Mouse (Mus musculus) ES-E14 (cell line): ENCODE results near the gene Tmem253. TPM values are rescaled to one million over a fixed set of nuclear protein-coding genes. Genes with fewer than 3 reads are reported as not detected.

Experiments used
- DNase-seq: peaks from one replicate; pipeline ENCODE4 v3.0.0-alpha.2; 2013; ENCODE audit warnings: low read depth, low spot score
- H3K27ac ChIP-seq: 2 replicates; pipeline ENCODE4 v1.5.1; 2012; ENCODE audit warnings: low read depth, mild to moderate bottlenecking, low read length, moderate library complexity, mixed read lengths; ENCODE audit not compliant: poor library complexity, insufficient read depth, severe bottlenecking
- H3K36me3 ChIP-seq: 2 replicates; pipeline ENCODE4 v1.6.1; 2012; ENCODE audit warnings: mild to moderate bottlenecking, low read length, moderate library complexity, mixed read lengths; ENCODE audit not compliant: control insufficient read depth, poor library complexity, insufficient read depth, severe bottlenecking
- H3K4me1 ChIP-seq, 2 experiments: fragments of 150-350 bp in 1 of 2; sonication (generic) in 1 of 2; 2 replicates each; pipeline ENCODE4 v1.6.1; 2012; ENCODE audit warnings: low read length in 2 of 2, mild to moderate bottlenecking in 1 of 2, mixed read lengths in 1 of 2; ENCODE audit not compliant: control insufficient read depth in 2 of 2, insufficient read depth in 2 of 2, poor library complexity in 1 of 2
- H3K4me3 ChIP-seq, 2 experiments: fragments of 150-350 bp in 1 of 2; sonication (generic) in 1 of 2; 2 replicates each; pipeline ENCODE4 v1.5.1; 2012; ENCODE audit warnings: low read length in 2 of 2, low read depth in 1 of 2, mild to moderate bottlenecking in 1 of 2, mixed read lengths in 1 of 2; ENCODE audit not compliant: insufficient read depth in 1 of 2, poor library complexity in 1 of 2, severe bottlenecking in 1 of 2
- H3K9ac ChIP-seq: 2 replicates; pipeline ENCODE4 v1.6.1; 2012; ENCODE audit warnings: low read depth, mild to moderate bottlenecking, low read length, mixed read lengths; ENCODE audit not compliant: poor library complexity, insufficient read depth, severe bottlenecking
- H3K9me3 ChIP-seq: fragments of 150-350 bp; sonication (generic); 2 replicates; pipeline ENCODE4 v1.6.1; 2012; ENCODE audit warnings: low read depth, mild to moderate bottlenecking, low read length; ENCODE audit not compliant: control insufficient read depth, insufficient read depth
- CHD2 ChIP-seq: IDR thresholded peaks from 2 replicates; pipeline ENCODE4 v1.6.1; 2014; ENCODE audit warnings: mild to moderate bottlenecking, low read depth, low read length, inconsistent platforms
- HCFC1 ChIP-seq: IDR thresholded peaks from 2 replicates; pipeline ENCODE4 v1.6.1; 2012; ENCODE audit warnings: low read length, inconsistent platforms, borderline replicate concordance; ENCODE audit not compliant: insufficient read depth
- MAFK ChIP-seq: IDR thresholded peaks from 2 replicates; pipeline ENCODE4 v1.6.1; 2014; ENCODE audit warnings: mild to moderate bottlenecking, low read depth, low read length, inconsistent platforms; ENCODE audit not compliant: insufficient read depth
- ZC3H11A ChIP-seq: IDR thresholded peaks from 2 replicates; pipeline ENCODE4 v1.6.1; 2012; ENCODE audit warnings: low read depth, mild to moderate bottlenecking, inconsistent platforms, low read length, borderline replicate concordance
- ZNF384 ChIP-seq: IDR thresholded peaks from 2 replicates; pipeline ENCODE4 v1.6.1; 2012; ENCODE audit warnings: low read depth, low read length, inconsistent platforms
- in situ Hi-C, 2 experiments: fragments of 600-800 bp; cut with MboI; formaldehyde crosslinking; loops; one replicate each; pipeline ENCODE4 v1.15.1; 2025; ENCODE audit warnings: low sequenced_read_pairs in 2 of 2, inconsistent platforms in 1 of 2; ENCODE audit not compliant: unreplicated experiment in 2 of 2
- total RNA-seq: library from RNA; depleted of rRNA; stranded (reverse); fragments of 300-350 nt; gene quantifications from 2 replicates; pipeline ENCODE4 v1.2.3, GENCODE M21; 2012

The Tmem253 gene
- total RNA-seq, 1 experiment = 3.6 TPM

DNA sequence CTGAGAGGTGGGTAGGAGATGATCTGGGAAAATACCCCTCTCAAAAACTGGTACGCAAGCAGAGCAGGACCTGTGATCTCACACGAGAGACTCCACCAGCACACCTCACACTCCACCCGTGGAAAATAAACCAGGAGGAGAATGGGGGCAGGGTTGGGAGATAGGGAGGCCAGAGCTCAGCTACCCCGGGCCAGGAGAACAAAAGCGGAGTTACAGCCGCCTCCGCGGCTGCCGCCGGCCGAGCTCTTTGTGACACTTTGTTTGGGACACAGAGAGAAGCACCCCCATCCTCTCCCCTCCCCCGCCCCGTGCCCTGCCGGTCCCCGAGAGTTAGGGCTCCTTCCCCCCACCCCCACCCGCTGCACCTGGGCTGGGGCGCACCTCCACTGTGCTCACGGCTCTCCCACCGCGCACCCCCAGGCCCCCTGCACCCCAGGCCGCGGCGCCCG, 1.7 kb upstream of the Tmem253 start:
- no peaks in the 10 kb centered on the region for H3K9me3 ChIP-seq
- H3K4me1 ChIP-seq = peaks cover 11 to 12% of the 10 kb centered on the region in 2 experiments
- TF ChIP-seq HCFC1 (no peak), ZC3H11A (no peak), ZNF384 (no peak), CHD2 (no peak), MAFK (no peak)
- in situ Hi-C loops = loop anchor here in 1 of 2 experiments (25.0 kb wide), 1 partner anchor 101 kb away; the partner anchor contains the start of genes Ndrg2, Rnase13 and Tppp2
- H3K9ac ChIP-seq = peak overlapping the region; percentile 65
- no peak for DNase-seq
- H3K4me3 ChIP-seq = peak overlapping the region; percentile 45 to 89
- peak overlapping the region; percentile 98 for H3K27ac ChIP-seq
- peaks cover 8% of the 10 kb centered on the region; the same call in 1 of the 2 replicates for H3K36me3 ChIP-seq

DNA sequence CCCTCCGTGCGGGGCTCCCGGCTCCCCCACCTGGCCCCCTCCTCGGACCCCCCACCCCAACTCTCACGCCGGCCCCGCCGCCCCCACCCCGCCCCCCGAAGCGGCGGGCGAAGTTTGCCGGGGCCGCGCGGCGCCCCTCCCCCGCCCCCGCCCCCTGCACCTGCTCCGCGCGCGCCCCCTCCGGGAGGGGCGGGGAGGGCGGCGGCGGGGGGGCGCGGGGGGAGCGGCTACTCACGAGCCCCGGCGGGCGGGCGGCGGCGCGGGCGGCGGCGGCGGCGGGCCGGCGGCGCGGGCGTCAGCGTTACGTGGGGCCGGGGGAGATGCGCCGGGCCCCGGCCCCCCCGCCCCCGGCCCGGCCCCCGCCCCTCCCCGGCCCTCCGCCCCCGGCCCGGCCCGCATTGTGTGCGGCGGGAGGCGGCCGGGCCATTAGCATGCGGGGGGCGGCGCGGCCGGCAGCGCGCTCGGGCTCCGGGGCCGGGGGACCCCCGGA, 1.1 kb upstream of the Tmem253 start:
- Histone ChIP-seq H3K36me3 (peaks cover 4% of the 10 kb centered on the region; the same call in 1 of the 2 replicates), H3K9me3 (no peaks in the 10 kb centered on the region), H3K9ac (peak overlapping the region; percentile 65), H3K4me3 (peak overlapping the region in 1 of 2 experiments; percentile 89; a peak in 2 of 4 replicates), H3K4me1 (peaks cover 11 to 12% of the 10 kb centered on the region in 2 experiments), H3K27ac (peak overlapping the region; percentile 98)
- DNase-seq = no peak
- TF ChIP-seq ZC3H11A = no peak
- no peak for TF ChIP-seq HCFC1
- no peak for TF ChIP-seq ZNF384
- TF ChIP-seq MAFK = no peak
- TF ChIP-seq CHD2 = no peak
- in situ Hi-C loops = loop anchor here in 1 of 2 experiments (25.0 kb wide), 1 partner anchor 102 kb away; the partner anchor contains the start of genes Ndrg2, Rnase13 and Tppp2

DNA sequence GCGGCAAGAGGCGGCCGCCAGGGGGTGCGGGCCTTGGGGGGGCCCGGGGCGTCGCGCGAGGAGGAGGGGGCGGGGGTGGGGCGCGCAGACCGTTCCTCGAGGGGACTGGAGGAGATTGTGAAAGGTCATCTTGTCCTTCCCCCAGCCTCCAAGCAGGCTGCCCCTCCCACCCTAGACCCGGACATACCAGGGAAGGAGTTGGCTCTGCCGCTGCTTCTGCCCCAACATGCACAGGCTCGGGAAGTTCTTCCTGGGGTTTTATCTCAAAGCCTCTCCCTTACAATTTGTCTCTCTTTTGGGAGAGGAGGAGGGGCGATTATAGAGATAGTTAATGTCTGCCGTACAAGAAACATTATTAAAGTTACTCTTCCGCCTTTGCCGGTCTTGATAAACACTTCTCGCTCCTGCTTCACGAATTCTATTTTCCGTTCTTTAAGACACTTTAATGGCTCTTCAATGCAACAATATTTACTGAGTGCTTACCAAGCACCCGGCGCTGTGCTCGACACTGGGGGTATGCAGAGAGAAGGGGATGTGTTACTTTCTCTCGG, 622 bp upstream of the Tmem253 start:
- DNase-seq = no peak
- no peak for TF ChIP-seq ZC3H11A
- TF ChIP-seq ZNF384 = no peak
- TF ChIP-seq CHD2 = no peak
- no peak for TF ChIP-seq HCFC1
- no peak for TF ChIP-seq MAFK
- in situ Hi-C loops = loop anchor here in 1 of 2 experiments (25.0 kb wide), 1 partner anchor 103 kb away; the partner anchor contains the start of genes Ndrg2, Rnase13 and Tppp2
- Histone ChIP-seq H3K9ac (peak overlapping the region; percentile 79; the same call in 1 of the 2 replicates), H3K4me1 (peaks cover 7 to 9% of the 10 kb centered on the region in 2 experiments), H3K36me3 (peaks cover 2% of the 10 kb centered on the region; the same call in 1 of the 2 replicates), H3K4me3 (peak overlapping the region; percentile 73 to 89), H3K27ac (peak overlapping the region; percentile 98), H3K9me3 (no peaks in the 10 kb centered on the region)

DNA sequence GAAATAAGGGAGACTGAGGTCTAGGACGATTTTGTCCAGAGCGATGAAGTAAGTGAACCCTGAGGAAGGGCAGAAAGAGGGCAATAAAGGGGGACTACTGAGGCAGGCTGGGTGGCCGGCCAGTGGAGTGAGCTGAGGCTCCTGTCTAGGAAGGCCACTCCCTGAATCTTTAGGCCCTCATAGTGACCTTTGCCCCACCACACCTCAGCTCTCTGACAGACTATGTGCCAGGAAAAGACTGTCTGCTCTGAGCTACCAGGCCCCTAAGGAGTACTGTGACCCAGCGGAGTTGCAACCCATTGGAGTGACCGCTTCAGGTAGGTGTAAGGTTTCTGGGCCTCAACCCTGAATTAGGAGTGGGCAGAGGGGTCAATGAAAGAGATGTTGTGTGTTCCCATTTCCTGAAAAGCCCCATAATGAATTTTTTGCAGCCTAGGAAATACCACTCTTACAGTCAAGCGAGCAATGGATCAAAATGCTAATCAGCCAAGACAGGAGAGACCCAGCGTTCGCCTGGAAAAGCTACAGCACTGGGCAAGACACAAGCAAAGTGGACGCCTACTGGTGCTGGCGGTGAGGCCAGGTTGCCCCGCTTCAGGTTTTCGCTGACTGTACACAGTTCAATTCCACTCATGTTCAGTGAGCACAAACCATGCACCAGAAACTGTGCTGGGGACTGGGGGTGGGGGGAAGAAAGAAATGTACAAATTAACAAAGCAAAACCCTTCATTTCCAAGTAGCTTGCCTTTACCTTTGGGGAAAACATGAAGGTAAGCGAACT, 1.4 kb downstream of the Tmem253 start:
- Histone ChIP-seq H3K27ac (peak overlapping the region; percentile 98), H3K9me3 (no peaks in the 10 kb centered on the region), H3K9ac (peak overlapping the region; percentile 69), H3K4me1 (peaks cover 7 to 14% of the 10 kb centered on the region in 2 experiments), H3K4me3 (peak overlapping the region; percentile 53 to 73), H3K36me3 (peaks cover 2% of the 10 kb centered on the region; the same call in 1 of the 2 replicates)
- in situ Hi-C loops = loop anchor here in 1 of 2 experiments (25.0 kb wide), 1 partner anchor 105 kb away; the partner anchor contains the start of genes Ndrg2, Rnase13 and Tppp2
- TF ChIP-seq HCFC1 (no peak), MAFK (no peak), ZNF384 (no peak), CHD2 (no peak), ZC3H11A (no peak)
- DNase-seq = no peak
